Mouse (Mus musculus) liver, adult 2 months (tissue): ENCODE data around the gene Snrpb.

ENCODE experiments used
- CTCF ChIP-seq: fragments of 200-500 bp; IDR thresholded peaks from 2 replicates; pipeline ENCODE4 v1.5.1; 2011; ENCODE audit warnings: low read depth, low read length, control low read depth
- POLR2A ChIP-seq: fragments of 200-500 bp; IDR thresholded peaks from 2 replicates; pipeline ENCODE4 v1.6.1; 2011; ENCODE audit warnings: low read length, control low read depth; ENCODE audit not compliant: insufficient read depth; ENCODE audit errors: extremely low read depth

- TF ChIP-seq POLR2A (no peak), CTCF (no peak)
These were observed 23.4 kb downstream of the Snrpb start for GRCm38 (mm10) chr2:130155851-130156250.
